ENCODE assay signal across 15 mouse cellular contexts in genomic region chr7:40677601-40678000, GRCm38 (mm10).
DNase-seq lines count a peak whose midpoint lies in the region; ATAC-seq and TF ChIP-seq lines count a peak whose summit lies in the region.
"Had no signal": no experiment of that assay in that cellular context is flagged by ENCODE, and none has a peak within 500 bp of the region (broad histone marks: within the 10 kb centered on the region; RNA-seq: fewer than 3 reads in every experiment).

No protein-coding gene starts in this region.

- WGBS in kidney, embryonic 15.5 days, result 51% methylated on average over 2 of the region's 2 CpGs
- WGBS in intestine, postnatal 0 days, result 45% methylated on average over 2 of the region's 2 CpGs
- 76% methylated on average over 2 of the region's 2 CpGs for WGBS in midbrain, embryonic 10.5 days

- H3K9ac ChIP-seq in kidney, embryonic 15.5 days, result no peak overlapping the region
- H3K9ac ChIP-seq in intestine, postnatal 0 days (ENCODE audit: low read depth, low read length), result no peak overlapping the region
- H3K9ac ChIP-seq: heart, embryonic 13.5 days; hindbrain, embryonic 12.5 days; neural tube, embryonic 15.5 days had no signal

- peaks cover 24% of the 10 kb centered on the region for H3K4me1 ChIP-seq in kidney, embryonic 15.5 days
- H3K4me1 ChIP-seq in intestine, postnatal 0 days (replicated peaks; ENCODE audit: control insufficient read depth, insufficient read depth, low read length), result 0 out of 2 replicates have a peak, but pooled peaks cover 2% of the 10 kb centered on the region
- peaks cover 23% of the 10 kb centered on the region for H3K4me1 ChIP-seq in midbrain, embryonic 10.5 days
- H3K4me1 ChIP-seq: heart, embryonic 13.5 days had no signal

- H3K4me3 ChIP-seq in kidney, embryonic 15.5 days (replicated peaks), result no peak overlapping the region
- H3K4me3 ChIP-seq in intestine, postnatal 0 days (ENCODE audit: low read depth, low read length), result no peak overlapping the region
- H3K4me3 ChIP-seq in midbrain, embryonic 10.5 days, result no peak overlapping the region
- H3K4me3 ChIP-seq: heart, embryonic 13.5 days; hindbrain, embryonic 12.5 days; neural tube, embryonic 15.5 days had no signal

- no peaks in the 10 kb centered on the region for H3K9me3 ChIP-seq in kidney, embryonic 15.5 days (replicated peaks)
- H3K9me3 ChIP-seq in intestine, postnatal 0 days (ENCODE audit: control insufficient read depth), result no peaks in the 10 kb centered on the region
- H3K9me3 ChIP-seq in midbrain, embryonic 10.5 days (replicated peaks), result no peaks in the 10 kb centered on the region
- H3K9me3 ChIP-seq: heart, embryonic 13.5 days; hindbrain, embryonic 12.5 days; neural tube, embryonic 15.5 days had no signal

- peak; percentile 72 for DNase-seq in kidney, adult 11 months
- DNase-seq in adrenal gland, postnatal 25 days, result peak; percentile 18
- DNase-seq in skeletal muscle tissue, adult 2 months (ENCODE audit: low read depth, low spot score), result peak; percentile 40
- DNase-seq in midbrain, embryonic 10.5 days (ENCODE audit: low spot score), result no peak
- DNase-seq in gastrocnemius, postnatal 4 days (ENCODE audit: low spot score in 2 of 2), result no peak
- DNase-seq: cerebellum, adult 11 months; left cerebral cortex, postnatal 4 days; lung, adult 2 months; thymus, postnatal 14 days had no signal

- no peak for ATAC-seq in kidney, embryonic 15.5 days (replicated peaks; ENCODE audit: low FRiP score)
- ATAC-seq in intestine, postnatal 0 days, result peak; percentile 88
- ATAC-seq: CD4-positive, CD25-positive, alpha-beta regulatory T cell, adult 4 months had no signal

- no peak overlapping the region for H3K4me2 ChIP-seq in kidney, embryonic 15.5 days
- no peak overlapping the region for H3K4me2 ChIP-seq in intestine, postnatal 0 days (replicated peaks; ENCODE audit: low read depth)
- H3K4me2 ChIP-seq: heart, embryonic 13.5 days; hindbrain, embryonic 12.5 days; neural tube, embryonic 15.5 days had no signal

- no peak overlapping the region for H3K27ac ChIP-seq in kidney, embryonic 15.5 days
- H3K27ac ChIP-seq in intestine, postnatal 0 days (ENCODE audit: low read depth, low read length), result no peak overlapping the region
- H3K27ac ChIP-seq in midbrain, embryonic 10.5 days (replicated peaks), result no peak overlapping the region
- H3K27ac ChIP-seq: heart, embryonic 13.5 days; hindbrain, embryonic 12.5 days; neural tube, embryonic 15.5 days had no signal

- H3K36me3 ChIP-seq in kidney, embryonic 15.5 days, result no peaks in the 10 kb centered on the region
- no peaks in the 10 kb centered on the region for H3K36me3 ChIP-seq in intestine, postnatal 0 days (ENCODE audit: control insufficient read depth, insufficient read depth)
- H3K36me3 ChIP-seq in midbrain, embryonic 10.5 days, result no peaks in the 10 kb centered on the region
- H3K36me3 ChIP-seq: heart, embryonic 13.5 days; hindbrain, embryonic 12.5 days; neural tube, embryonic 15.5 days had no signal

- no peak for TF ChIP-seq CTCF in intestine, postnatal 0 days (IDR thresholded peaks at IDR 0.05; ENCODE audit: low read depth)

- H3K27me3 ChIP-seq in kidney, embryonic 15.5 days, result no peaks in the 10 kb centered on the region
- H3K27me3 ChIP-seq in intestine, postnatal 0 days (replicated peaks; ENCODE audit: control insufficient read depth, insufficient read depth, low read length), result no peaks in the 10 kb centered on the region
- H3K27me3 ChIP-seq in midbrain, embryonic 10.5 days (ENCODE audit: low read depth, poor library complexity, severe bottlenecking), result peaks cover 9% of the 10 kb centered on the region
- H3K27me3 ChIP-seq: heart, embryonic 13.5 days; hindbrain, embryonic 12.5 days; neural tube, embryonic 15.5 days had no signal

Comparison
In these comparisons a context has a peak if more than half of its experiments do, and no peak if none do; other contexts are left out.
1. DNase-seq: peak in kidney, adult 11 months (single experiment), adrenal gland, postnatal 25 days (single experiment) and skeletal muscle tissue, adult 2 months (single experiment); none in midbrain, embryonic 10.5 days (single experiment) and gastrocnemius, postnatal 4 days (0 of 2).